Mouse (Mus musculus): Measurements from ENCODE around the gene Cep295. TPM values are rescaled to one million over a fixed set of nuclear protein-coding genes. Genes with fewer than 3 reads are reported as not detected.

Gene Cep295
- total RNA-seq, 4 experiments from 2014 or later, result 12.2 to 19.4 (median 14.2) TPM

Small RNA genes lying within 50 kb of the gene (microRNA-seq; reads per million reads assigned to microRNA genes)
- gene Gm49349 (0 reads per million in 2 experiments), gene mmu-mir-7650 (0 reads per million in 2 experiments)

Other genes with a start within 250 kb of the Cep295 start
- 1 to 10 TPM in 3 of 4 experiments, under 1 TPM in 1; 0.15 to 1.6 (median 1.2) TPM for gene Hephl1, start 245.7 kb downstream of the Cep295 start, total RNA-seq (2022)
- 1 to 10 TPM in 2 of 4 experiments, under 1 TPM in 2; 0.67 to 1.3 (median 1.1) TPM for gene Vstm5, start 118.7 kb downstream of the Cep295 start, total RNA-seq (2022)
- 10 to 100 TPM; 45.0 to 56.4 (median 49.6) TPM for gene Med17, start 77.9 kb downstream of the Cep295 start, total RNA-seq (2022)
- 100 to 1,000 TPM in 2 of 4 experiments, 10 to 100 TPM in 2; 71.4 to 110 (median 88.2) TPM for gene Taf1d, start 51.6 kb downstream of the Cep295 start, total RNA-seq (2022)
- 100 to 1,000 TPM; 101 to 139 (median 122) TPM for gene 4931406C07Rik, start 51.3 kb downstream of the Cep295 start, total RNA-seq (2022)
- gene Smco4, start 135.6 kb upstream of the Cep295 start, total RNA-seq (2022), result 10 to 100 TPM; 26.9 to 37.0 (median 28.7) TPM

Data from adrenal gland, adult 8-10 months (tissue).